Mouse (Mus musculus) G1E (cell line): ENCODE results near the gene Lcmt1. TPM values are rescaled to one million over a fixed set of nuclear protein-coding genes. Genes with fewer than 3 reads are reported as not detected.

Experiments used
- ATAC-seq: 2 replicates; pipeline ENCODE4 v1.8.0; 2016; ENCODE audit warnings: mild to moderate bottlenecking; ENCODE audit not compliant: insufficient number of reproducible peaks, poor library complexity, low FRiP score, severe bottlenecking; ENCODE audit errors: extremely low read depth
- DNase-seq: peaks from one replicate; pipeline ENCODE4 v3.0.0; 2012; ENCODE audit warnings: low spot score
- H3K27me3 ChIP-seq: 2 replicates; pipeline ENCODE4 v1.6.1; 2012; ENCODE audit warnings: mild to moderate bottlenecking, low read length, inconsistent platforms; ENCODE audit not compliant: insufficient read depth
- H3K36me3 ChIP-seq: replicated peaks from 2 replicates; pipeline ENCODE3; 2012; ENCODE audit warnings: mild to moderate bottlenecking, inconsistent platforms
- H3K4me1 ChIP-seq: 2 replicates; pipeline ENCODE4 v1.6.1; 2012; ENCODE audit warnings: low read depth, low read length, inconsistent platforms, mixed read lengths; ENCODE audit not compliant: insufficient read depth
- H3K4me3 ChIP-seq: 2 replicates; pipeline ENCODE4 v1.5.1; 2012; ENCODE audit warnings: low read depth, mild to moderate bottlenecking, inconsistent platforms, low read length, moderate library complexity, mixed read lengths
- H3K9me3 ChIP-seq: replicated peaks from 2 replicates; pipeline ENCODE4 v1.6.1; 2012; ENCODE audit warnings: inconsistent platforms
- CTCF ChIP-seq: IDR thresholded peaks from 2 replicates; pipeline ENCODE4 v1.5.1; 2012; ENCODE audit warnings: low read depth, low read length, inconsistent platforms, mixed read lengths
- GATA1 ChIP-seq: IDR thresholded peaks from 2 replicates; pipeline ENCODE4 v1.6.1; 2012; ENCODE audit warnings: borderline replicate concordance, low read length, inconsistent platforms, mixed read lengths
- GATA2 ChIP-seq: IDR thresholded peaks from 2 replicates; pipeline ENCODE4 v1.6.1; 2012; ENCODE audit warnings: low read depth, low read length, inconsistent platforms, borderline replicate concordance
- POLR2AphosphoS5 ChIP-seq: IDR thresholded peaks from 2 replicates; pipeline ENCODE4 v1.6.1; 2012; ENCODE audit warnings: low read depth, low read length, inconsistent platforms; ENCODE audit not compliant: insufficient replicate concordance
- TAL1 ChIP-seq: conservative IDR thresholded peaks from 2 replicates; pipeline ENCODE4 v1.6.1; 2012; ENCODE audit warnings: low read depth, low read length, inconsistent platforms, mixed read lengths
- polyA plus RNA-seq: library from polyadenylated mRNA; stranded (reverse); fragments of >175 nt; gene quantifications from 2 replicates; pipeline ENCODE4 v1.2.3, GENCODE M21; 2012
- total RNA-seq, 2 experiments: library from RNA; stranded (forward) in 1 of 2; stranded (reverse) in 1 of 2; fragments of 200-1000 nt in 1 of 2; fragments of >200 nt in 1 of 2; fragmentation: Nextera tagmentation in 1 of 2; gene quantifications; 2 replicates each; pipeline ENCODE4 v1.2.3; 2014 to 2017

Gene Lcmt1
- total RNA-seq (2014; fragmentation: Nextera tagmentation) (14.9 and 17.2 TPM in 2 replicates), total RNA-seq (2017) (31.4 and 37.9 TPM in 2 replicates), polyA plus RNA-seq (3.8 and 5.6 TPM in 2 replicates)

DNA sequence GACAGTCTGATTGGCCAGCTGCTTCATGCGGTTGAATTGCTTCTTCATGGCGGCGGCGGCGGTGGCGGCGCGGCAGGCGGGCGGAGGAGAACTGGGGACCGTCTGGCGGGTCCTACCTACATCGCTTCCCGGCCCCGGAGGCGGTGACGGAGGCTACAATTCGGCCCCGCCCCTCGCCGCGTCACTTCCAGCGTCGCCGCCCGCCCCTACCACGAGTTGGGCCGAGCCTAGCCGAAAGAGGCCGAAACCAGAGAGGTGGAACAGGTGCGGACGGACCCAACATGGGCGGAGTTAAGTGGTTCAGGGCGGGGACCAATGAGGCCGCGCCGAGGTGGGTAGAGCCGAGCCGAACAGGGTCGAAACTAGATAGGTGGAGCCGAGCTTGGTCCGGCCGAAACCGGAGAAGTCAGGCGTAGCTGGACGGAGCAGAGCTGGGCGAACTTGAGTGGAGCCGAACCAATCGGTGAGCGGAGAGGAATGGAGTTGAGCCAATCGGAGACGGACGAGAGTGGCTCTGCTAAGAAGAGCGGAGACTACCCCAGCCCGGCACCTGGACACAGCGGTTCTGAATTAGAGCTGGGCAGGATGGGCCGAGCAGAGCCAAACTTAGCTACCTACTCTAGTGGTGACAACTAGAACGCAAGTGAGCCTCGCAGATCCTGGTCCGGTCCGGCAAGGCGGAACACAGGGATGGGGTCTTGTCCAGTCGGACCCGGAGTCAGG lies at the start of gene Lcmt1, which contains the start of gene Arhgap17:
TSS of gene Lcmt1 (plus strand) at position 26 of the 723 bp plus-strand sequence.
TSS of gene Arhgap17 (minus strand) at position 157 of the 723 bp plus-strand sequence.
- ATAC-seq = peak; percentile 79
- Histone ChIP-seq H3K4me3 (peak within 1 kb of the TSS; percentile 84), H3K27me3 (no peaks in the 10 kb centered on the region), H3K4me1 (peaks cover 51% of the 10 kb centered on the region), H3K36me3 (peaks cover 13% of the 10 kb centered on the region), H3K9me3 (no peaks in the 10 kb centered on the region)
- TF ChIP-seq CTCF = no peak
- no peak for TF ChIP-seq POLR2AphosphoS5
- TF ChIP-seq GATA1 = no peak
- no peak for TF ChIP-seq TAL1
- no peak for TF ChIP-seq GATA2
- DNase-seq = peak; percentile 84

DNA sequence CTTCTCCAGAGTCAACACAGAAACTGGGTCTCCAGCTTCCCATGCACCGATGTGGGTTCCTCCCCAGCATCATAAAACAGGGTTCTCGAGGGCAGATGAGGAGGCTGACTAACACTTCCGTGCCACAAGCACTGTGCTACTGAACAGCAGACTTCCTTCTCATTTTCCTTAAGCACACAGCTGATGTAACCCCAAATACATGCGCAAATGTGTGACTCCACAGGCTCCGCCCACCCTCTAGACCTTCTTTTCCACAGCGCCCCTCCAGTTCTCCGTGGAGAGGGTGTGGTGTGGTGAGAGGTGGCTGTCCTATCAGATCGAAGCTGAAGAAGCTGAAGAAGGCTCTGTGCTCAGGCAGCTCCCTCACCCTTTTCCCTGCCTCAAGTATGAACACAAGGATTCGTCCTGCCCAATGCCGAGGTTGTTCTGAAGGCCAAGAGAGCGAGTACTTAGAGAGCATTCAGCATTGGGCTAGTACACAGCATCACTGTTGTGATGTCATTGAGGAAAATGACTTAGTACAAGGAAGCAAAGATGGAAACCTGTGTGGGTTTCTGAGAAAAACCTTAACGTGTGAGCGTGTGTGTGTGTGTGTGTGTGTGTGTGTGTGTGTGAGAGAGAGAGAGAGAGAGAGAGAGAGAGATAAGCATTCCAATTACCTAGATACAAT lies 47.0 kb upstream of the Lcmt1 start:
- H3K4me3 ChIP-seq = no peak overlapping the region
- peaks cover 91% of the 10 kb centered on the region for H3K36me3 ChIP-seq
- no peaks in the 10 kb centered on the region for H3K27me3 ChIP-seq
- peaks cover 9% of the 10 kb centered on the region for H3K4me1 ChIP-seq
- no peaks in the 10 kb centered on the region for H3K9me3 ChIP-seq
- DNase-seq = no peak
- TF ChIP-seq CTCF (no peak), GATA1 (no peak), GATA2 (no peak), TAL1 (no peak), POLR2AphosphoS5 (no peak)
- no peak for ATAC-seq

DNA sequence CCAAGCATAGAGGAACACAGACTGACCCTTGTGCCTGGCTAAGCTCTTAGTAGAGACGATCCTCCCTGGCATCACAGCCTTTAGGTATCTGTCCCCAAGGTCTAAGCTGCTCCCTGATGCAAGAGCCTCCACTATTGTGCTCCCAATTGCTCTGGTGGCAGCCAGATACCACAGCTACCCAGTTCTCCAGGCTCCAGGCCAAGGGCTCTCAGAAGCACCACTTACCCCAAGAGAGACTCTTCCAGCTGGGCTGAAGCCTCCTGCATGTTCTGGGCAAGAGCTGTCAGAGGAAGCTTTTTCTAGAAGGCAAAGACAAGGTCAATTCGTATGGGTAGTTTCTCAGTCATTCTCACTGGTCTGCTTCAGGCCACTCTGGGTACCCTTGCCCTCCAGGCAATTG lies 46.2 kb upstream of the Lcmt1 start:
- H3K9me3 ChIP-seq = no peaks in the 10 kb centered on the region
- H3K36me3 ChIP-seq = peaks cover 94% of the 10 kb centered on the region
- ATAC-seq (no peak), DNase-seq (no peak)
- H3K4me3 ChIP-seq = no peak overlapping the region
- no peak for TF ChIP-seq GATA1
- TF ChIP-seq CTCF = no peak
- no peak for TF ChIP-seq GATA2
- no peak for TF ChIP-seq TAL1
- no peak for TF ChIP-seq POLR2AphosphoS5
- H3K4me1 ChIP-seq = peaks cover 9% of the 10 kb centered on the region
- no peaks in the 10 kb centered on the region for H3K27me3 ChIP-seq

DNA sequence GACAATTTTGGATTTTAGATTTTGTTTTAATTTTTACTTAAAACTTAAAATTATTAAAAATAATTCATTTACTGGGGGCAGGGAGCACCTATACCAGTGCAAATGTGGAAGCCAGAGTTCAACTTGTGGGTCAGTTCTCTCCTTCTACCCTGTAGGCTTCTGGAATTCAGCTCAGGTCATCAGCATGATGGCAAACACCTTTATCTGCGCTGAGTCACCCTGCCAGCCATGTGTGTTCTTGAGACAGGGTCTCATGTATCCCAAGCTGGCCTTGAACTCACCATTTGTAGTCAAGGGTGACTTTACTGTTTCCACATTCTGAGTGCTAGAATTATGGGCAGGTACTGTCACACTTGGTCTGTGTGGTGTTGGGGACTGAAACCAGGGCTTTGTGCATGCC lies 45.5 kb upstream of the Lcmt1 start:
- Histone ChIP-seq H3K9me3 (no peaks in the 10 kb centered on the region), H3K4me1 (peaks cover 9% of the 10 kb centered on the region), H3K4me3 (no peak overlapping the region), H3K36me3 (peaks cover 90% of the 10 kb centered on the region), H3K27me3 (no peaks in the 10 kb centered on the region)
- ATAC-seq (no peak), DNase-seq (no peak)
- TF ChIP-seq POLR2AphosphoS5 = no peak
- TF ChIP-seq CTCF = no peak
- TF ChIP-seq GATA1 = no peak
- no peak for TF ChIP-seq TAL1
- TF ChIP-seq GATA2 = no peak

DNA sequence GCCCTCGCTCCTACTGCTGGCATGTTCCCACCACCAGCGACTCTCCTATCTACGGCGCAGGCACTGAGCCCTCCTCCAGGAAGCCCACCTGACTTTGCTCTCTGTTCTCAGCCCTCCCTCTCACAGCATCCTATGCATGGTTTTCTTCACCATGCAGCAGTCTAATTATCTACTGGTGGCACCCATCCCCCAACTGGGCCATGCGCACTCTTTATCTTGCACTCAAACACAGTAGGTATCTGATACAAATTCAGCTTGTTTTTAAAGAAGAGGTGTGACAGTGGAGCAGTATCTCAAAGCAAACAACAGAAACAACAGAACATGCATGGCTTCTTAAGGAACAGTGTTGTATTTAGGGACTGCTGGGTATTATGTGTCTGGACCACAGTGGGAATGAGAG lies 43.5 kb upstream of the Lcmt1 start:
- TF ChIP-seq CTCF = no peak
- TF ChIP-seq GATA1 = no peak
- no peak for TF ChIP-seq POLR2AphosphoS5
- TF ChIP-seq TAL1 = no peak
- TF ChIP-seq GATA2 = no peak
- Histone ChIP-seq H3K9me3 (no peaks in the 10 kb centered on the region), H3K4me1 (peaks cover 18% of the 10 kb centered on the region), H3K27me3 (no peaks in the 10 kb centered on the region), H3K4me3 (no peak overlapping the region), H3K36me3 (peaks cover 91% of the 10 kb centered on the region)
- ATAC-seq = no peak
- no peak for DNase-seq

DNA sequence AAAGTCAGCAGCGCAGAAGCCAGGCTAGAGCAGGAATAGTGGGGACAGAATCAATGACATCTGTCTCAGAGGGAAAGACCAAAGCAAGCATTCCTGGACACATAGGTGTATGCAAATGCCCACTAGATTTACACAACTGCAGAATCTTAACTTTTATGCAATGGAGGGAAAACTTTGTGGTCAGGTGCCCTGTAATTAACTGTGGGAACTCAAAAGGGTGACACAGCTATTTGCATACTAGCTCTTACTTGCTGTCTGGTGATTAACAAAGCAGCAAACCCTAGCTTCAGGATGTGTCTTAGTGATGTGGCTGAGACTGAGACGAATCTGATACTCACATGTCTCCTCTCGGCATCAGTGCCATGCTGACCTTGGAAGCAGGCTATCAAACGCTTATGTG lies 42.7 kb upstream of the Lcmt1 start:
- DNase-seq (no peak), ATAC-seq (no peak)
- TF ChIP-seq CTCF (no peak), GATA2 (no peak), POLR2AphosphoS5 (no peak), TAL1 (no peak)
- Histone ChIP-seq H3K36me3 (peaks cover 89% of the 10 kb centered on the region), H3K4me1 (peaks cover 18% of the 10 kb centered on the region), H3K27me3 (no peaks in the 10 kb centered on the region), H3K9me3 (no peaks in the 10 kb centered on the region), H3K4me3 (no peak overlapping the region)
